Mouse (Mus musculus): Measurements from ENCODE around the gene Adamtsl2.

GRCm38 (mm10) chr2:27121626-27122355 is 42.6 kb downstream of the Adamtsl2 start:
- TF ChIP-seq CTCF (IDR thresholded peaks at IDR 0.05; ENCODE audit: low read depth) (no peak), EP300 (IDR thresholded peaks at IDR 0.05; ENCODE audit: low read depth) (no peak)

All from liver, embryonic 14.5 days (tissue).